Mouse (Mus musculus) lung, adult 2 months (tissue): ENCODE results near the gene Gm20388.

Experiments
- CTCF ChIP-seq: fragments of 200-500 bp; IDR thresholded peaks from 2 replicates; pipeline ENCODE4 v1.5.1; 2011; ENCODE audit warnings: mild to moderate bottlenecking, low read length, control low read depth; ENCODE audit not compliant: insufficient read depth
- POLR2A ChIP-seq: fragments of 200-500 bp; IDR thresholded peaks from 2 replicates; pipeline ENCODE4 v1.6.1; 2011; ENCODE audit warnings: low read depth, mild to moderate bottlenecking, control low read depth, low read length, borderline replicate concordance; ENCODE audit errors: extremely low read depth

GRCm38 (mm10) chr8:121228892-121229291 lies 1318.3 kb downstream of the Gm20388 start:
- TF ChIP-seq CTCF (peak; percentile 73), POLR2A (no peak)
